Mouse (Mus musculus) brain, embryonic 14.5 days (tissue): Measurements from ENCODE around the gene Adora1.

ENCODE experiments used
- CTCF ChIP-seq: fragments of 200-500 bp; IDR thresholded peaks from 2 replicates; pipeline ENCODE4 v1.5.1; 2012; ENCODE audit warnings: inconsistent platforms, mild to moderate bottlenecking, moderate library complexity, borderline replicate concordance; ENCODE audit not compliant: insufficient read depth, insufficient read length; ENCODE audit errors: extremely low read depth
- POLR2A ChIP-seq: fragments of 200-500 bp; IDR thresholded peaks from 2 replicates; pipeline ENCODE4 v1.6.1; 2012; ENCODE audit warnings: mild to moderate bottlenecking, inconsistent platforms, borderline replicate concordance; ENCODE audit not compliant: poor library complexity, insufficient read depth, insufficient read length, severe bottlenecking; ENCODE audit errors: extremely low read depth

DNA sequence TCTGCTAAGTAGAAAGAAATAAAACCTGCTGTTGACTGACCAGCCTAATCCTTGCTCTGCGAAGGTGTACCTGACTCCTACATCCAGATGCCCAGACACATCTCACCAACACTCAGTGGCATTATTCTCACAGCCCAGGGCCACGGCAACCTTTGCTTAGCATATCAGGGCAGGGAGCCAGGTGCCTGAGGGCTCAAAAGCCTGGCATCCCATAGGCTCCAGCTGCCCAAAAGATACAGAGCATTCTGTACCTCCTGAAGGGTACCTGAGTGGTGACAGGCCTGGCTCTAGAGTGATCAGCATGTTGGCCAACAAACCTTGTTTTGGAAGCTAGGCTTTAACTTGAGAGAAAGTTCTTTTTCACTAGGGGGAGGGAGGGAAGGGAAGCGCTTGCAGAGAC, 4.0 kb downstream of the Adora1 start:
- TF ChIP-seq POLR2A (no peak), CTCF (no peak)
